Mouse (Mus musculus): ENCODE measurements around the gene Vmn1r119. TPM values are rescaled to one million over a fixed set of nuclear protein-coding genes. Genes with fewer than 3 reads are reported as not detected.
"Not testable (repeated sequence)": the region's sequence is repeated elsewhere in the genome, so short reads cannot be mapped to it uniquely, and the experiment has no call there.

The Vmn1r119 gene
- polyA plus RNA-seq (2012; rRNA removed), result not detected in 2 replicates
- polyA plus RNA-seq (2014; fragmentation: Nextera tagmentation; extraction: Ambion mirVana), result not detected in 2 replicates

- DNase-seq (ENCODE audit: low read depth in 3 of 3, low spot score in 3 of 3); H3K27me3 ChIP-seq (ENCODE audit: control insufficient read depth, insufficient read depth, low read length); H3K4me2 ChIP-seq (ENCODE audit: low read depth); H3K4me3 ChIP-seq (ENCODE audit: insufficient read depth in 1 of 2, low read depth in 2 of 2, low read length in 2 of 2); H3K36me3 ChIP-seq (replicated peaks; ENCODE audit: control insufficient read depth, insufficient read depth, low read depth); H3K9ac ChIP-seq (replicated peaks); ATAC-seq (ENCODE audit: insufficient read depth); H3K27ac ChIP-seq; H3K9me3 ChIP-seq (ENCODE audit: control insufficient read depth, low read length); H3K4me1 ChIP-seq (replicated peaks; ENCODE audit: control insufficient read depth in 2 of 2, insufficient read depth in 2 of 2, low read length in 1 of 2): not testable (repeated sequence)
- WGBS (ENCODE audit: insufficient replicate concordance), result no CpG with 5 or more reads among the region's 2 CpGs
Observed at GRCm38 (mm10) chr7:21012355-21012754, at the start of gene Vmn1r119. Vmn1r119 (minus strand) TSS chr7:21012455.

GRCm38 (mm10) chr7:21053684-21054083, 41.4 kb upstream of the Vmn1r119 start, which contains the start of gene Vmn1r120:
Vmn1r120 (minus strand) TSS chr7:21053784.
- ATAC-seq (ENCODE audit: insufficient read depth), result not testable (repeated sequence)

More at GRCm38 (mm10) chr7:21053684-21054083, 41.4 kb upstream of the Vmn1r119 start, which contains the start of gene Vmn1r120:
- not testable (repeated sequence) for H3K4me3 ChIP-seq (ENCODE audit: insufficient read depth in 1 of 2, low read depth in 2 of 2, low read length in 2 of 2); DNase-seq (ENCODE audit: low read depth in 3 of 3, low spot score in 3 of 3); H3K9ac ChIP-seq (replicated peaks); H3K9me3 ChIP-seq (ENCODE audit: control insufficient read depth, low read length); H3K27ac ChIP-seq; H3K27me3 ChIP-seq (ENCODE audit: control insufficient read depth, insufficient read depth, low read length); H3K4me2 ChIP-seq (ENCODE audit: low read depth); H3K4me1 ChIP-seq (replicated peaks; ENCODE audit: control insufficient read depth in 2 of 2, insufficient read depth in 2 of 2, low read length in 1 of 2); H3K36me3 ChIP-seq (replicated peaks; ENCODE audit: control insufficient read depth, insufficient read depth, low read depth)
- WGBS (ENCODE audit: insufficient replicate concordance), result 63% methylated on average over 1 of the region's 1 CpGs

Other genes with a start within 250 kb of the Vmn1r119 start
- not detected in 2 replicates for gene Vmn1r112, start 241.3 kb downstream of the Vmn1r119 start, polyA plus RNA-seq (2012; rRNA removed)
- not detected in 2 replicates for gene Vmn1r112, start 241.3 kb downstream of the Vmn1r119 start, polyA plus RNA-seq (2014; fragmentation: Nextera tagmentation; extraction: Ambion mirVana)
- not detected in 2 replicates for gene Vmn1r113, start 225.2 kb downstream of the Vmn1r119 start, polyA plus RNA-seq (2012; rRNA removed)
- gene Vmn1r113, start 225.2 kb downstream of the Vmn1r119 start, polyA plus RNA-seq (2014; fragmentation: Nextera tagmentation; extraction: Ambion mirVana), result not detected in 2 replicates
- not detected in 2 replicates for gene Vmn1r114, start 200.3 kb downstream of the Vmn1r119 start, polyA plus RNA-seq (2012; rRNA removed)
- not detected in 2 replicates for gene Vmn1r114, start 200.3 kb downstream of the Vmn1r119 start, polyA plus RNA-seq (2014; fragmentation: Nextera tagmentation; extraction: Ambion mirVana)
- gene Vmn1r115, start 167.5 kb downstream of the Vmn1r119 start, polyA plus RNA-seq (2012; rRNA removed), result not detected in 2 replicates
- gene Vmn1r115, start 167.5 kb downstream of the Vmn1r119 start, polyA plus RNA-seq (2014; fragmentation: Nextera tagmentation; extraction: Ambion mirVana), result not detected in 2 replicates
- gene Vmn1r116, start 140.2 kb downstream of the Vmn1r119 start, polyA plus RNA-seq (2012; rRNA removed), result not detected in 2 replicates
- not detected in 2 replicates for gene Vmn1r116, start 140.2 kb downstream of the Vmn1r119 start, polyA plus RNA-seq (2014; fragmentation: Nextera tagmentation; extraction: Ambion mirVana)
- gene Vmn1r117, start 128.3 kb downstream of the Vmn1r119 start, polyA plus RNA-seq (2012; rRNA removed), result not detected in 2 replicates
- gene Vmn1r117, start 128.3 kb downstream of the Vmn1r119 start, polyA plus RNA-seq (2014; fragmentation: Nextera tagmentation; extraction: Ambion mirVana), result not detected in 2 replicates
- gene Vmn1r118, start 100.1 kb downstream of the Vmn1r119 start, polyA plus RNA-seq (2012; rRNA removed), result not detected in 2 replicates
- not detected in 2 replicates for gene Vmn1r118, start 100.1 kb downstream of the Vmn1r119 start, polyA plus RNA-seq (2014; fragmentation: Nextera tagmentation; extraction: Ambion mirVana)
- gene Vmn1r120, start 41.3 kb upstream of the Vmn1r119 start, polyA plus RNA-seq (2012; rRNA removed), result not detected in 2 replicates
- not detected in 2 replicates for gene Vmn1r120, start 41.3 kb upstream of the Vmn1r119 start, polyA plus RNA-seq (2014; fragmentation: Nextera tagmentation; extraction: Ambion mirVana)
- not detected in 2 replicates for gene Vmn1r121, start 86.1 kb upstream of the Vmn1r119 start, polyA plus RNA-seq (2012; rRNA removed)
- gene Vmn1r121, start 86.1 kb upstream of the Vmn1r119 start, polyA plus RNA-seq (2014; fragmentation: Nextera tagmentation; extraction: Ambion mirVana), result not detected in 2 replicates
- gene Vmn1r122, start 121.7 kb upstream of the Vmn1r119 start, polyA plus RNA-seq (2012; rRNA removed), result not detected in 2 replicates
- not detected in 2 replicates for gene Vmn1r122, start 121.7 kb upstream of the Vmn1r119 start, polyA plus RNA-seq (2014; fragmentation: Nextera tagmentation; extraction: Ambion mirVana)
- gene Vmn1r123, start 149.7 kb upstream of the Vmn1r119 start, polyA plus RNA-seq (2012; rRNA removed), result not detected in 2 replicates
- gene Vmn1r123, start 149.7 kb upstream of the Vmn1r119 start, polyA plus RNA-seq (2014; fragmentation: Nextera tagmentation; extraction: Ambion mirVana), result not detected in 2 replicates
- not detected in 2 replicates for gene Gm5157, start 178.0 kb upstream of the Vmn1r119 start, polyA plus RNA-seq (2012; rRNA removed)
- gene Gm5157, start 178.0 kb upstream of the Vmn1r119 start, polyA plus RNA-seq (2014; fragmentation: Nextera tagmentation; extraction: Ambion mirVana), result not detected in 2 replicates
- not detected in 2 replicates for gene Vmn1r124, start 248.2 kb upstream of the Vmn1r119 start, polyA plus RNA-seq (2012; rRNA removed)
- not detected in 2 replicates for gene Vmn1r124, start 248.2 kb upstream of the Vmn1r119 start, polyA plus RNA-seq (2014; fragmentation: Nextera tagmentation; extraction: Ambion mirVana)

All from liver, embryonic 14.5 days (tissue).